Mouse (Mus musculus): ENCODE measurements around the gene Rnf217. TPM values are rescaled to one million over a fixed set of nuclear protein-coding genes. Genes with fewer than 3 reads are reported as not detected.

The Rnf217 gene
- total RNA-seq, 1 experiment from 2014 or later = 4.0 TPM

- ATAC-seq (replicated peaks in 1 of 2; ENCODE audit: insufficient read depth in 1 of 2, low FRiP score in 2 of 2, low TSS enrichment in 1 of 2, low read depth in 1 of 2, poor library complexity in 2 of 2, severe bottlenecking in 2 of 2) = peak; percentile 89 to 94
Observed at GRCm38 (mm10) chr10:31445291-31446124, 163.5 kb downstream of the Rnf217 start, which contains the start of gene Tpd52l1. TSS of gene Tpd52l1 (minus strand) at chr10:31445958.

GRCm38 (mm10) chr10:31444206-31444605, 164.8 kb downstream of the Rnf217 start:
- ATAC-seq (replicated peaks in 1 of 2; ENCODE audit: insufficient read depth in 1 of 2, low FRiP score in 2 of 2, low TSS enrichment in 1 of 2, low read depth in 1 of 2, poor library complexity in 2 of 2, severe bottlenecking in 2 of 2) = no peak

Other genes starting within 250 kb of the Rnf217 start
- not detected in 2 replicates for gene Tpd52l1, start 163.2 kb downstream of the Rnf217 start, total RNA-seq (2017)